Mouse (Mus musculus) cerebellum, postnatal 25 days (tissue): ENCODE measurements around the gene Ndfip2.

ENCODE experiments used
- DNase-seq, 2 experiments: peaks; one replicate each; pipeline ENCODE4 v3.0.0; 2021; ENCODE audit warnings: mixed read lengths in 2 of 2

Gene Ndfip2

GRCm38 (mm10) chr14:105287557-105287956 is 29.2 kb downstream of the Ndfip2 start:
- DNase-seq: no peak

GRCm38 (mm10) chr14:105287972-105288371 is 29.6 kb downstream of the Ndfip2 start:
- no peak for DNase-seq

- DNase-seq: no peak
These were observed 30.2 kb downstream of the Ndfip2 start for GRCm38 (mm10) chr14:105288529-105288928.

- DNase-seq: no peak
These were observed 33.8 kb downstream of the Ndfip2 start for GRCm38 (mm10) chr14:105292139-105292538.

GRCm38 (mm10) chr14:105293777-105294176 is 35.4 kb downstream of the Ndfip2 start:
- DNase-seq: no peak

GRCm38 (mm10) chr14:105295820-105296582 is 37.6 kb downstream of the Ndfip2 start:
- DNase-seq: no peak

GRCm38 (mm10) chr14:105299744-105300255 is 41.4 kb downstream of the Ndfip2 start:
- no peak for DNase-seq

- no peak for DNase-seq
These were observed 42.2 kb downstream of the Ndfip2 start for GRCm38 (mm10) chr14:105300551-105300950.

GRCm38 (mm10) chr14:105302708-105303107 is 44.3 kb downstream of the Ndfip2 start:
- no peak for DNase-seq

GRCm38 (mm10) chr14:105307716-105308115 is 49.3 kb downstream of the Ndfip2 start:
- no peak for DNase-seq

- no peak for DNase-seq
These were observed 54.0 kb downstream of the Ndfip2 start for GRCm38 (mm10) chr14:105312366-105312765.

- DNase-seq: no peak
These were observed 54.6 kb downstream of the Ndfip2 start for GRCm38 (mm10) chr14:105312944-105313343.

GRCm38 (mm10) chr14:105313877-105314276 is 55.5 kb downstream of the Ndfip2 start:
- peak in 1 of 2 experiments; percentile 57 for DNase-seq

GRCm38 (mm10) chr14:105321712-105322111 is 63.3 kb downstream of the Ndfip2 start:
- no peak for DNase-seq

- DNase-seq: no peak
These were observed 64.5 kb downstream of the Ndfip2 start for GRCm38 (mm10) chr14:105322829-105323228.

- DNase-seq: no peak
These were observed 65.1 kb downstream of the Ndfip2 start for GRCm38 (mm10) chr14:105323448-105323847.

GRCm38 (mm10) chr14:105328397-105329302 is 70.3 kb downstream of the Ndfip2 start:
- peak; percentile 71 to 73 for DNase-seq

GRCm38 (mm10) chr14:105333475-105334094 is 75.2 kb downstream of the Ndfip2 start:
- peak; percentile 78 to 80 for DNase-seq

GRCm38 (mm10) chr14:105341765-105342164 is 83.4 kb downstream of the Ndfip2 start:
- no peak for DNase-seq

GRCm38 (mm10) chr14:105354121-105354520 is 95.7 kb downstream of the Ndfip2 start:
- no peak for DNase-seq
